Mouse (Mus musculus) MEL (cell line): ENCODE data around the gene Erich6b.

ENCODE experiments used
- EP300 ChIP-seq, 2 experiments: IDR thresholded peaks; 2 replicates each; pipeline ENCODE4 v1.6.1; 2011; ENCODE audit warnings: improper control_type of control experiment in 2 of 2, low read length in 2 of 2, low read depth in 1 of 2, mild to moderate bottlenecking in 1 of 2
- JUND ChIP-seq: IDR thresholded peaks from 2 replicates; pipeline ENCODE4 v1.6.1; 2011; ENCODE audit warnings: low read depth, mild to moderate bottlenecking, improper control_type of control experiment, low read length
- KAT2A ChIP-seq: conservative IDR thresholded peaks from 2 replicates; pipeline ENCODE4 v1.6.1; 2012; ENCODE audit warnings: low read depth, low read length, improper control_type of control experiment, inconsistent platforms
- MAX ChIP-seq: IDR thresholded peaks from 2 replicates; pipeline ENCODE4 v1.6.1; 2011; ENCODE audit warnings: low read length, improper control_type of control experiment
- NELFE ChIP-seq: IDR thresholded peaks from 2 replicates; pipeline ENCODE4 v1.6.1; 2011; ENCODE audit warnings: low read depth, low read length, improper control_type of control experiment
- POLR2AphosphoS2 ChIP-seq: IDR thresholded peaks from 2 replicates; pipeline ENCODE4 v1.6.1; 2011; ENCODE audit warnings: low read length, improper control_type of control experiment
- RAD21 ChIP-seq: IDR thresholded peaks from 2 replicates; pipeline ENCODE4 v1.6.1; 2011; ENCODE audit warnings: mild to moderate bottlenecking, low read depth, low read length, improper control_type of control experiment
- UBTF ChIP-seq: IDR thresholded peaks from 2 replicates; pipeline ENCODE4 v1.6.1; 2012; ENCODE audit warnings: low read depth, mild to moderate bottlenecking, inconsistent platforms, low read length, improper control_type of control experiment, moderate library complexity, borderline replicate concordance; ENCODE audit not compliant: insufficient read depth
- USF2 ChIP-seq, 2 experiments: IDR thresholded peaks; 2 replicates each; pipeline ENCODE4 v1.6.1; 2011 to 2012; ENCODE audit warnings: improper control_type of control experiment in 2 of 2, low read length in 2 of 2, borderline replicate concordance in 1 of 2, inconsistent platforms in 1 of 2, low read depth in 1 of 2, mild to moderate bottlenecking in 1 of 2; ENCODE audit not compliant: insufficient read depth in 1 of 2
- ZNF384 ChIP-seq: IDR thresholded peaks from 2 replicates; pipeline ENCODE4 v1.6.1; 2012; ENCODE audit warnings: low read depth, mild to moderate bottlenecking, inconsistent platforms, low read length, improper control_type of control experiment

DNA sequence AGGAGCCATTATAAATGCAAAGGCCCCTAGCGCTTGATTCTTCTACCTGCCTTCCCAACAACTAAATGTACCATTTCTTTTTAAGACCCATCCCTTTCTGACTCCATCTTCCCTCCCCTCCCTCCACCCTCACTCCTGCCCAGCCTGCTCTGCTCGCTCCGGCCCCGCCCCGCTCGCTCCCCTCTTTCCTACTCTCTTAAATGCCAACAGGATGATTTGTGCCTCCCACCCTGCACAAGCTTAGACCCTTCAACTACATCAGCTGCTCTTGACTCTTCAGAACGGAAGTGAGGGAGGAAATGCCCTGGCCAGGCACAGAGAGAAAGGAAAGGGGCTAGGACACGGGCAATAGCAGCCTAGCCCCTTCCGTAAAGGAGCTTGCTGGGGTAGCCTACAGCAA, 4.0 kb downstream of the Erich6b start:
- no peak for TF ChIP-seq NELFE
- no peak for TF ChIP-seq EP300 (IDR thresholded peaks at IDR 0.05; ENCODE audit: low read depth in 1 of 2, low read length in 2 of 2)
- no peak for TF ChIP-seq UBTF
- no peak for TF ChIP-seq KAT2A
- no peak for TF ChIP-seq ZNF384
- TF ChIP-seq POLR2AphosphoS2 = no peak
- no peak for TF ChIP-seq MAX
- no peak for TF ChIP-seq JUND
- no peak for TF ChIP-seq RAD21
- TF ChIP-seq USF2 (IDR thresholded peaks at IDR 0.05; ENCODE audit: borderline replicate concordance in 1 of 2, insufficient read depth in 1 of 2, low read depth in 1 of 2, low read length in 2 of 2) = no peak
